Mouse (Mus musculus): ENCODE data around the gene Slc26a1.

Slc26a1 gene

GRCm38 (mm10) chr5:108628891-108629633 lies 46.3 kb downstream of the Slc26a1 start:
- POLR2A ChIA-PET: interaction anchor here (0.6 to 5.4 kb wide), 55 partner anchors 8 to 979 kb away, joined by 3 to 27 read pairs (median 4); partner anchors contain the start of genes Idua (in 3 of the 4), Pcgf3 (in 3 of the 4), Atp5k (in 2 of the 4) and Dgkq (in 2 of the 4)
- CTCF ChIA-PET: interaction anchor here in 3 of 4 experiments (0.6 to 1.8 kb wide), 11 partner anchors 19 to 202 kb away, joined by 3 to 9 read pairs (median 4); no protein-coding TSS in a partner anchor

- ChIA-PET CTCF (no interaction called here), POLR2A (interaction anchor here in 1 of 4 experiments (1.5 to 5.4 kb wide), 2 partner anchors 10 to 13 kb away, joined by 6 to 22 read pairs; no protein-coding TSS in a partner anchor)
Measured at GRCm38 (mm10) chr5:108626050-108626660, 49.2 kb downstream of the Slc26a1 start.

GRCm38 (mm10) chr5:108621870-108622269 lies 53.5 kb downstream of the Slc26a1 start:
- ChIA-PET POLR2A (no interaction called here), CTCF (no interaction called here)

Data from embryonic stem cell, embryonic (primary cell).